Mouse (Mus musculus): Measurements from ENCODE around the gene Prdx5.

Gene Prdx5

GRCm38 (mm10) chr19:6909507-6910289 is at the start of gene Prdx5, which contains the start of gene Trmt112:
TSS of gene Prdx5 (minus strand) at chr19:6910106.
TSS of gene Trmt112 (plus strand) at chr19:6909698.
- DNase-seq (ENCODE audit: low spot score in 2 of 2) = peak; percentile 92

GRCm38 (mm10) chr19:6956461-6956860 is 46.6 kb upstream of the Prdx5 start:
- DNase-seq (ENCODE audit: low spot score in 2 of 2) = no peak

GRCm38 (mm10) chr19:6955424-6955823 is 45.5 kb upstream of the Prdx5 start:
- no peak for DNase-seq (ENCODE audit: low spot score in 2 of 2)

GRCm38 (mm10) chr19:6954046-6954445 is 44.1 kb upstream of the Prdx5 start:
- no peak for DNase-seq (ENCODE audit: low spot score in 2 of 2)

- no peak for DNase-seq (ENCODE audit: low spot score in 2 of 2)
Observed at GRCm38 (mm10) chr19:6952712-6953037, 42.8 kb upstream of the Prdx5 start.

- peak; percentile 60 to 73 for DNase-seq (ENCODE audit: low spot score in 2 of 2)
Observed at GRCm38 (mm10) chr19:6951994-6952711, 42.2 kb upstream of the Prdx5 start.

GRCm38 (mm10) chr19:6951381-6951968 is 41.6 kb upstream of the Prdx5 start:
- DNase-seq (ENCODE audit: low spot score in 2 of 2) = peak; percentile 93 to 96

GRCm38 (mm10) chr19:6950613-6951153 is 40.8 kb upstream of the Prdx5 start:
- peak; percentile 64 to 72 for DNase-seq (ENCODE audit: low spot score in 2 of 2)

GRCm38 (mm10) chr19:6949951-6950350 is 40.0 kb upstream of the Prdx5 start:
- DNase-seq (ENCODE audit: low spot score in 2 of 2) = no peak

GRCm38 (mm10) chr19:6949532-6949931 is 39.6 kb upstream of the Prdx5 start:
- no peak for DNase-seq (ENCODE audit: low spot score in 2 of 2)

- no peak for DNase-seq (ENCODE audit: low spot score in 2 of 2)
Observed at GRCm38 (mm10) chr19:6948186-6948585, 38.3 kb upstream of the Prdx5 start.

GRCm38 (mm10) chr19:6947742-6948141 is 37.8 kb upstream of the Prdx5 start:
- no peak for DNase-seq (ENCODE audit: low spot score in 2 of 2)

- no peak for DNase-seq (ENCODE audit: low spot score in 2 of 2)
Observed at GRCm38 (mm10) chr19:6943709-6944108, 33.8 kb upstream of the Prdx5 start.

- DNase-seq (ENCODE audit: low spot score in 2 of 2) = no peak
Observed at GRCm38 (mm10) chr19:6942764-6943163, 32.9 kb upstream of the Prdx5 start.

- peak; percentile 93 to 94 for DNase-seq (ENCODE audit: low spot score in 2 of 2)
Observed at GRCm38 (mm10) chr19:6942249-6942691, 32.4 kb upstream of the Prdx5 start, which contains the start of gene Gpr137. TSS of gene Gpr137 (minus strand) at chr19:6942480.

- DNase-seq (ENCODE audit: low spot score in 2 of 2) = peak; percentile 94 to 95
Observed at GRCm38 (mm10) chr19:6941372-6942248, 31.7 kb upstream of the Prdx5 start, which contains the start of gene Bad. TSS of gene Bad (plus strand) at chr19:6941861.

- no peak for DNase-seq (ENCODE audit: low spot score in 2 of 2)
Observed at GRCm38 (mm10) chr19:6940396-6941351, 30.8 kb upstream of the Prdx5 start.

GRCm38 (mm10) chr19:6939106-6940002 is 29.4 kb upstream of the Prdx5 start:
- no peak for DNase-seq (ENCODE audit: low spot score in 2 of 2)

Measured in right cerebral cortex, adult 2 months (tissue).